Mouse (Mus musculus) heart, adult 8-10 months (tissue): ENCODE measurements around the gene Gm44503. TPM values are rescaled to one million over a fixed set of nuclear protein-coding genes. Genes with fewer than 3 reads are reported as not detected.
A peak's percentile ranks its signal among the peaks of the same experiment; 100 is the strongest.

ENCODE experiments used
- DNase-seq: peaks from one replicate; pipeline ENCODE4 v3.0.0; 2022; ENCODE audit warnings: low spot score
- microRNA-seq: library from miRNA; unstranded; fragments of <30 nt; microRNA quantifications from one replicate; pipeline ENCODE4 v1.2.0, GENCODE M21; 2022
- total RNA-seq, 4 experiments: library from RNA; stranded (reverse); gene quantifications; 2 replicates each; pipeline ENCODE4 v1.2.4; 2022

Gm44503 gene
- total RNA-seq, 4 experiments from 2014 or later: not detected

- DNase-seq: no peak
Measured at GRCm38 (mm10) chr9:73025818-73026636, 67.4 kb downstream of the Gm44503 start.

- no peak for DNase-seq
Measured at GRCm38 (mm10) chr9:73030443-73030842, 71.8 kb downstream of the Gm44503 start.

- no peak for DNase-seq
Measured at GRCm38 (mm10) chr9:73031421-73031820, 72.8 kb downstream of the Gm44503 start.

GRCm38 (mm10) chr9:73033406-73033805 lies 74.8 kb downstream of the Gm44503 start:
- no peak for DNase-seq

- DNase-seq: peak; percentile 94
Measured at GRCm38 (mm10) chr9:73039222-73039945, 80.7 kb downstream of the Gm44503 start.

- no peak for DNase-seq
Measured at GRCm38 (mm10) chr9:73040080-73040479, 81.4 kb downstream of the Gm44503 start, which contains the start of gene Pigb. Pigb (minus strand) TSS chr9:73040378.

GRCm38 (mm10) chr9:73044146-73045079 lies 85.8 kb downstream of the Gm44503 start, which contains the start of gene Rab27a:
Rab27a (plus strand) TSS chr9:73044854.
- DNase-seq: peak; percentile 85

GRCm38 (mm10) chr9:73045204-73045603 lies 86.6 kb downstream of the Gm44503 start:
- no peak for DNase-seq

GRCm38 (mm10) chr9:73045711-73046110 lies 87.1 kb downstream of the Gm44503 start:
- DNase-seq: no peak

- no peak for DNase-seq
Measured at GRCm38 (mm10) chr9:73047906-73048305, 89.3 kb downstream of the Gm44503 start.

- DNase-seq: no peak
Measured at GRCm38 (mm10) chr9:73048927-73049326, 90.3 kb downstream of the Gm44503 start.

- no peak for DNase-seq
Measured at GRCm38 (mm10) chr9:73049833-73050232, 91.2 kb downstream of the Gm44503 start.

- DNase-seq: no peak
Measured at GRCm38 (mm10) chr9:73050606-73051005, 92.0 kb downstream of the Gm44503 start.

GRCm38 (mm10) chr9:73055441-73055911 lies 96.8 kb downstream of the Gm44503 start:
- peak; percentile 56 for DNase-seq

GRCm38 (mm10) chr9:73059224-73059623 lies 100.6 kb downstream of the Gm44503 start:
- no peak for DNase-seq

- DNase-seq: no peak
Measured at GRCm38 (mm10) chr9:73063621-73064290, 105.1 kb downstream of the Gm44503 start.

Small RNA genes lying within 50 kb of the gene (microRNA-seq; reads per million reads assigned to microRNA genes)
- not detected for gene Gm27353

Other genes starting within 250 kb of the Gm44503 start
- gene Prtg, start 152.0 kb upstream of the Gm44503 start, total RNA-seq: under 1 TPM in 3 of 4 experiments, not detected in 1; 0.06 to 0.17 (median 0.12) TPM
- gene Pygo1, start 33.2 kb upstream of the Gm44503 start, total RNA-seq: 10 to 100 TPM; 12.9 to 16.4 (median 14.2) TPM
- gene Dyx1c1, start 67 bp upstream of the Gm44503 start, total RNA-seq: under 1 TPM; 0.41 to 0.72 (median 0.56) TPM
- gene Ccpg1os, start 26.5 kb downstream of the Gm44503 start, total RNA-seq: 1 to 10 TPM; 6.4 to 7.9 (median 7.6) TPM
- 100 to 1,000 TPM in 1 of 4 experiments, 10 to 100 TPM in 3; 88.1 to 113 (median 97.9) TPM for gene Ccpg1, start 26.6 kb downstream of the Gm44503 start, total RNA-seq
- 1 to 10 TPM; 1.9 to 3.3 (median 2.6) TPM for gene Pigb, start 81.5 kb downstream of the Gm44503 start, total RNA-seq
- gene Rab27a, start 86.0 kb downstream of the Gm44503 start, total RNA-seq: 1 to 10 TPM; 4.3 to 7.0 (median 5.1) TPM
- gene Khdc3, start 143.0 kb downstream of the Gm44503 start, total RNA-seq: not detected
- gene Gm20509, start 143.6 kb downstream of the Gm44503 start, total RNA-seq: not detected
- gene Rsl24d1, start 154.6 kb downstream of the Gm44503 start, total RNA-seq: 10 to 100 TPM; 47.4 to 55.9 (median 49.5) TPM